Mouse (Mus musculus) cerebellum, adult 2 months (tissue): ENCODE data around the gene Zfhx2.

Experiments used
- CTCF ChIP-seq: fragments of 200-500 bp; IDR thresholded peaks from 2 replicates; pipeline ENCODE4 v1.5.1; 2011; ENCODE audit warnings: low read depth, mild to moderate bottlenecking, control low read depth, low read length, moderate library complexity, borderline replicate concordance; ENCODE audit not compliant: insufficient read depth
- POLR2A ChIP-seq: fragments of 200-500 bp; IDR thresholded peaks from 2 replicates; pipeline ENCODE4 v1.6.1; 2011; ENCODE audit warnings: low read length, control low read depth, borderline replicate concordance; ENCODE audit not compliant: insufficient read depth

DNA sequence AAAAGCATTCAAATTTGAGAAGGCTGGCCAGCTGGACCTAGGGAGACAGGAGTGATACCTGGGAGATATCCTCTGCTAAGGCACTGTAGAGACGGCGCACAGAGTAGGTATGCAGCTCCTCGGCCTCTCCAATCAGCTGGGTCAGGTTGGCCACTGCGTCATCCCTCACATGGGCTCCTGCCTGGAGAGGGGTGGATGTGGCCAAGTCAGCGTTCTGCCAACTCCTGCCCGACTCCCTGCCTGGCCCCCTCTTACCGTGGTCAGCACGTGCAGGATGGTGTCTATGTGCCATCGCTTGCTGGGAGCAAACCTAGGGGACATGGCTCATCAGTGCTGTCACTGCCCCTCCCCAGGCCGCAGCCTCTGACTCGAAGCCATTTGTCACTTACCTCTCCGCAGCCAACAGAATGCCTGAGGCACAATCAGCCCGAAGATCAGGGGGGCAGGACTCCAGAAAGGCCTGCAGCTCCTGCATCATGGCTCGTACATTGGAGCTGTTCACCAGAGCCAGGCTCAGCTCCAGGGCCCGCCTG lies 10.2 kb upstream of the Zfhx2 start:
- TF ChIP-seq POLR2A: no peak
- TF ChIP-seq CTCF: no peak
